Mouse (Mus musculus): Measurements from ENCODE around the gene Pld5.

- TF ChIP-seq CTCF (IDR thresholded peaks at IDR 0.05; ENCODE audit: borderline replicate concordance, extremely low read depth, insufficient read depth, insufficient read length), result no peak
- no peak for TF ChIP-seq POLR2A (IDR thresholded peaks at IDR 0.05; ENCODE audit: borderline replicate concordance, extremely low read depth, insufficient read depth, insufficient read length, poor library complexity, severe bottlenecking)
Observed at GRCm38 (mm10) chr1:176174971-176175370, 100.1 kb downstream of the Pld5 start.

Data from brain, embryonic 14.5 days (tissue).